Mouse (Mus musculus) layer of hippocampus, adult 2 months (tissue): ENCODE measurements around the gene Plxdc1. TPM values are rescaled to one million over a fixed set of nuclear protein-coding genes. Genes with fewer than 3 reads are reported as not detected.
A peak's percentile ranks its signal among the peaks of the same experiment; 100 is the strongest.

Experiments used
- DNase-seq, 2 experiments: peaks; one replicate each; pipeline ENCODE4 v3.0.0; 2022; ENCODE audit warnings: low spot score in 2 of 2
- H3K27ac ChIP-seq: fragments of 200-600 bp; 2 replicates; pipeline ENCODE4 v1.8.1; 2022
- H3K4me3 ChIP-seq: fragments of 200-600 bp; 2 replicates; pipeline ENCODE4 v1.8.1; 2022; ENCODE audit warnings: mild to moderate bottlenecking
- CTCF ChIP-seq: fragments of 200-600 bp; conservative IDR thresholded peaks from 2 replicates; pipeline ENCODE4 v1.8.1; 2022; ENCODE audit warnings: antibody characterized with exemption, mild to moderate bottlenecking, moderate library complexity
- total RNA-seq, 2 experiments: library from RNA; stranded (reverse); gene quantifications; 2 replicates each; pipeline ENCODE4 v1.2.3; 2021

Plxdc1 gene
- total RNA-seq, 2 experiments from 2014 or later, result 9.0 to 10.3 TPM

- H3K27ac ChIP-seq, result no peak overlapping the region
- no peak for DNase-seq
- no peak overlapping the region for H3K4me3 ChIP-seq
- no peak for TF ChIP-seq CTCF
Observed at GRCm38 (mm10) chr11:97978392-97978791, 7.9 kb downstream of the Plxdc1 start.

- Histone ChIP-seq H3K27ac (no peak overlapping the region), H3K4me3 (no peak overlapping the region)
- no peak for TF ChIP-seq CTCF
- no peak for DNase-seq
Observed at GRCm38 (mm10) chr11:97977797-97978196, 8.4 kb downstream of the Plxdc1 start.

GRCm38 (mm10) chr11:97974746-97975145 lies 11.5 kb downstream of the Plxdc1 start:
- no peak for TF ChIP-seq CTCF
- Histone ChIP-seq H3K4me3 (no peak overlapping the region), H3K27ac (no peak overlapping the region)
- DNase-seq, result no peak

DNA sequence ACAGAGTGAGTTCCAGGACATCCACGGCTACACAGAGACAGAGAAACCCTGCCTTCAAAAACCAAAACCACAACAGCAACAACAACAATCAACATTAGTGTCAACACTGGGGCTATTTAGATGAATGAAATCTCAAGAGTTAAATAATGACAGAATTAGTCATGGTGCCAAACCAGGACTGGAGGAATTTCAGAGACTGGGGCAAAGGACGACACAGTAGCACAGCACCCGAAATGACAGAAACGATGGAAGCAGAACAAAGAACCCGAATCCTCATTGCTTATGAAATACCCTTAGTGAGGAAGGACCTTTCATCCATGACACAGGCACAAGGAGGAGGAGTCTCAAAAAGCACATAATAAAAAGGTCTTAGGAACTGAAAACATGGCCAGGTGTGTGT lies 12.1 kb downstream of the Plxdc1 start:
- Histone ChIP-seq H3K4me3 (no peak overlapping the region), H3K27ac (no peak overlapping the region)
- no peak for TF ChIP-seq CTCF
- no peak for DNase-seq

- no peak overlapping the region for H3K4me3 ChIP-seq
- DNase-seq, result no peak
- TF ChIP-seq CTCF, result peak; percentile 59
- H3K27ac ChIP-seq, result no peak overlapping the region
Observed at GRCm38 (mm10) chr11:97972434-97972833, 13.8 kb downstream of the Plxdc1 start.

- DNase-seq, result peak; percentile 87 to 91
- Histone ChIP-seq H3K27ac (peak overlapping the region; percentile 83), H3K4me3 (peak overlapping the region; percentile 35)
- TF ChIP-seq CTCF, result no peak
Observed at GRCm38 (mm10) chr11:97971232-97971631, 15.0 kb downstream of the Plxdc1 start.

DNA sequence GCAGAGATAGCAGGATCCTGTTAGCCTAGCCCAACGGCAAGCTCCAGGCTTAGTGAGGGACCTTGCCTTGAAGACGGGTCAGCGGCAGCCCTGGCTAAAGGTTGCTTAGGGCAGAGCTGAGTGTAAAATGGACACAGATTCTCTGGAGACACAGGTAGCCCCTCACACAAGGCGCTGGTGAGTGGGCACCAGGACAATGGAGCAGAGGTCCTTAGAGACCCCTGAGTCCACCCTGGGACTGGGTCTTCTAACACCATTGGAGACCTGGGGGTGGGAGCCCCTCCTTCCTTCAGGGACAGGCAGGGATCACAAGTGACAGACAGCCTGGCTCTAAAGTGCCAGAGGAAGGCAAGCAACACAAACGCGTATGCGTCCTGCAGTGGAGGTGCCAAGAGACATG lies 15.5 kb downstream of the Plxdc1 start:
- TF ChIP-seq CTCF, result no peak
- Histone ChIP-seq H3K27ac (peak overlapping the region; percentile 83), H3K4me3 (peak overlapping the region; percentile 35)
- DNase-seq, result no peak

DNA sequence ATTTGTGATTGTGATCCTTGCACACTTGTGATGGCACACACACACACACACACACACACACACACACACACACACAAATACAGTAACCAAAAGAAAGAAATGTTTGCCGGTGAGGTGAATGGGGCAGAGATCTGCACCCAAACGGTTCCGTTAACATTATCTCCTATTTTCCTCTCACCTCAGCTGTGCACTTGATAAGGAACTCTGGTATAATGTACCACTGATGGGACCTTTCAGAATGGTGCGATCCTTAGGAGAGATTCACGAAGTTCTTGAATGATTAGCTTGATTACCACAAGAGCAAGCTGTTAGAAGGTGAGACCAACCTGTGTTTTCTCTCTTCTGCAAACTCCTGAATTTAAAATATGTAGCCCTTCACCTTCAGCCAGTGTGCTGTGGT lies 17.9 kb downstream of the Plxdc1 start:
- TF ChIP-seq CTCF, result peak; percentile 38; the same call in 1 of the 2 replicates
- Histone ChIP-seq H3K27ac (no peak overlapping the region), H3K4me3 (no peak overlapping the region)
- DNase-seq, result no peak

DNA sequence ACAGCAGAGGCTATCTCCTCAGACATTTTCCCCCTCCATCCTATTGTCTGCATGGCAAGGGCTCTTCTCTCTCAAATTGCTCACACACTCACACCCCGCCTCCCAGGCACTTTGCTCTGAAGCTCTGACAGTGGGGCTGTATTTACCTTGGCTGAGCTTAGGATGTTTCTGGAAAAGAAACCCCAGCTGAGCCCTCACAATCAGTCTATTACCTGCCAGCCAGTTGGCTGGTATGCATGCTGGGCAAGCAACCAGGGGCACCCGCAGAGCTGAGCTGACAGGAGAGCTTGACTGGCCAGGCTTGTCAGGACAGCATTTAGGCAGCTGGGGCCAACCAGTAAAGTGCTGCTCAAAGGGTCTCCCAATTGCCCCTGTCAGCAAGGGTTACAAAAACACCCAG lies 19.1 kb downstream of the Plxdc1 start:
- no peak for DNase-seq
- Histone ChIP-seq H3K27ac (no peak overlapping the region), H3K4me3 (no peak overlapping the region)
- no peak for TF ChIP-seq CTCF

DNA sequence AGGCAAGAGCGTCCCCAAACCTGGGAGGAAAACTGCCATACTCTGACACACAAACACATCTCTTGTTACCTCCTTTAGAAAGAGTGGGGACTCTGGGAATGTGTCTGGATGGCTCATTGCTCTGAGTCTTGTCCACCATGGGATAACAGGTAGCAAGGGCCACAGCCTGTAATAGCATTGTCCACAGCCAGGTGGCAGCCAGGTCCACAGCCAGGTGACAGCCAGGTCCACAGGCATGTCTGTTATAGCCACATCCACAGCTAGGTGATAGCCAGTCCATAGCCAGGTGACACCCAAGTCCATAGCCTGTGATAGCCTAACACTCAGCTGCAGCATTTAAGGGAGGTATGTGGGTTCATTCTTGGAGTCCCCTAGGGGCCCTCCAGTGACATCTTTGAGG lies 25.3 kb downstream of the Plxdc1 start:
- no peak overlapping the region for H3K4me3 ChIP-seq
- peak; percentile 49 for TF ChIP-seq CTCF
- H3K27ac ChIP-seq, result no peak overlapping the region
- no peak for DNase-seq

DNA sequence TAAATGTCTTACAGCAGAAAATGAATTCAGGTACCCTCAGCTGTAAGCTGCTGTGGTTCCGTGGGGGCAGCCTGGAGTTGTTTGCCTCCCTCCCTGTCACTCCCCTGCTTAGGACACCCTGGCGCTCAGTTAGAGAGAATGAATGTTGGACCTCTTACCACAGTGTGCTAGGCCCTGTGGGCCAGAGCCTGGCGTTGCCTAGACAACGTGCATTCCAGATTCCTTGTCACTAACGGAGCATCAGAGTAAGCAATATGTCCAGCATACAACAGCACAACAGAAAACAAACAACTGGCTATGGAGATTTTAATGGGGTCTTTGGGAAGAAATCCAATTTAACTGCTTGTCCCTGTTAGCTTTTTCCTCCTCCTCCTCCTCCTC lies 27.0 kb downstream of the Plxdc1 start:
- DNase-seq, result peak; percentile 27 to 46
- no peak for TF ChIP-seq CTCF
- Histone ChIP-seq H3K4me3 (no peak overlapping the region), H3K27ac (peak overlapping the region; percentile 75)

DNA sequence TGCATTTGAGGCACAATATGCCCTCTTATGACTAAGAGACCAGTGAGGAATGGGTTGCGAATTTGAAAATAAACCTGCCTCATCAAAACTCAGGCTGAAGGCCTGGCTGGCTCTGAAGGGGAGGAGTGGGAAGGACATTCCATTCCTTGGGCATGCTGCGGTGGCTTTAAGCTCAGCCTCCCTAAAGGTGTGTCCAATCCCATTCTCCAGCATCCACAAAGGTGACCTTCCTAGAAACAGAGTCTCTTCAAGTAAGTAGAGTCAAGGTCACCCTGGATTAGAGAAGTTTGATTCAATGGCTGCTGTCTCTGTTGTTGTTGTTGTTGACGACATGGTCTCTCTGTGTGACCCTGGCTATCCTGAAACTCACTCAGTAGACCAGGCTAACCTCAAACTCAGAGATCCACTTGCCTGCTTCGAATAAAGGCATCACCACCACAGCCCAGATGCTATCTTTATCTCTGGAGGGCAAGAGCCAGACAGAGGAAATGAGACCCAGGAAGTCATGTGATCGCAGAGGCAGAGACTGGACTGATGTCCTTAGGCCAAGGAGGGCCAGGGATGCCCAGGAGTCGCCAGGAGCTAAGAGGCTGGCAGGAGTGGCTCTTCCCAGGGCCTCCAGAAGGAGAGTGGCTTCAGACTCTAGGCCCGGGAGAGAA lies 27.5 kb downstream of the Plxdc1 start:
- no peak for TF ChIP-seq CTCF
- DNase-seq, result no peak
- Histone ChIP-seq H3K4me3 (no peak overlapping the region), H3K27ac (peak overlapping the region; percentile 75)

DNA sequence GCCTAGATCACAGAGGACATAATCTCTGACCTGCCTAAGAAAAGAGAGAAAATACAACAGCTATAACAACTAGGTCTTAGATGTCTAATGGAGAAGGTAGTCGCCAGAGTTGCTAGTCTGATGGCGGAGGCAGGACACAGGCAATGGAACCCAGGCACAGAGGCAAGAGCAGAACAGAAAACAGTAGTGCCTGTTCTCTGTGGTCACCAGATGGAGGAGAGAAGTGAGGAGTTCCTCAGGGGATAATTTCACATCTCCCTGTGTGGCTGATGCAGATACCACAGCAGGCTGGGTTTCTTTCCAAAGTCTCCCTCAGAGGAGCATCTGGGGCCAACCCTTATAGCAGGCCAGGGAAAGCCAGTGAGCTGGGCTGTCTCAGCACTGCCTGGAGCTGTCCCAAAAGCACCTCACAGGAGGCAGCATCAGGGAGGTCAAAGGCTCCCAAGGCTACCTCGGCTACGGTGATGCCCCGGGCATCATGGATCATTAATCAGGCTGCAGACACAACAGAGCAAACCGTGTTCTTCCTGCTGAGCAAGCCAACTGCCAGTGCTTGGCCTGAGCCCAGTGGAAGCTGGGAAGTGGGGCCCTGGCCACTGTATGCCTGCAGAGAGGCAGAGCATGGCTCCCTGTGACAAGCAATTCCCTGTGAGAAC lies 29.2 kb downstream of the Plxdc1 start:
- no peak for TF ChIP-seq CTCF
- Histone ChIP-seq H3K4me3 (no peak overlapping the region), H3K27ac (0 out of 2 replicates have a peak overlapping the region, but pooled peaks have one; percentile 1)
- no peak for DNase-seq

DNA sequence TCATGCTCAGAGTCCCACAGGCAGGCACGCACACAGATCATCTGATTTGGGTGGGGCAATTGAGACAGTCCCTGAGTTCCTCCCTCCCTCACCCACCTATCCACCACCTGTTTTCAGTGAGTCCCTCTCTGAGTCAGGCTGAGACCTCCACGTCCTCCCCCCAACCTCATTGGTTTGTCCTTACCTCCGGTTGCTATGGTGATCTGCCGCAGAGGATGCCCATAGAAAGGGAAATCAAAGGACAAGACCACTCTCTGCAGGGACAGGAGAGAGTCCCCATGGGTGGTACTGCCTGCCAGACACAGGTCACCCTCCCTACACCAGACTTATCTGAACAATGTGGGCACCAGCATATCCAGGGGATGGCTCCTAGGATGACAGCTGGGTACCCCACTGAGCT lies 30.3 kb downstream of the Plxdc1 start:
- Histone ChIP-seq H3K4me3 (no peak overlapping the region), H3K27ac (no peak overlapping the region)
- DNase-seq, result no peak
- TF ChIP-seq CTCF, result no peak
